In genomic region chr3:55056376-55056775, GRCm38 (mm10) we compare ENCODE assay signal across 27 mouse cellular contexts. TPM values are rescaled to one million over a fixed set of nuclear protein-coding genes. Genes with fewer than 3 reads are reported as not detected.
DNase-seq lines count a peak whose midpoint lies in the region; ATAC-seq lines count a peak whose summit lies in the region.
"Had no signal": no experiment of that assay in that cellular context is flagged by ENCODE, and none has a peak within 500 bp of the region (broad histone marks: within the 10 kb centered on the region; RNA-seq: fewer than 3 reads in every experiment).

No protein-coding gene starts in this region.

- no peak for ATAC-seq in embryonic facial prominence, embryonic 14.5 days (ENCODE audit: low read depth)
- ATAC-seq in limb, embryonic 11.5 days (ENCODE audit: insufficient number of reproducible peaks, low FRiP score, low TSS enrichment, low read depth) = no peak
- ATAC-seq: CD4-positive, CD25-positive, alpha-beta regulatory T cell, adult 4 months; forebrain, postnatal 0 days; inflammation-experienced regulatory T-cells, adult 6 months; intestine, postnatal 0 days had no signal

- H3K27me3 ChIP-seq in embryonic facial prominence, embryonic 14.5 days (replicated peaks; ENCODE audit: control insufficient read depth, insufficient read depth, low read length) = peaks cover 22% of the 10 kb centered on the region
- peaks cover 71% of the 10 kb centered on the region for H3K27me3 ChIP-seq in embryonic facial prominence, embryonic 10.5 days (replicated peaks; ENCODE audit: low read depth, poor library complexity, severe bottlenecking)
- peaks cover 20% of the 10 kb centered on the region for H3K27me3 ChIP-seq in limb, embryonic 11.5 days (ENCODE audit: control insufficient read depth, insufficient read depth, low read length)
- H3K27me3 ChIP-seq in limb, embryonic 10.5 days (ENCODE audit: low read depth, poor library complexity, severe bottlenecking) = peaks cover 65% of the 10 kb centered on the region

- WGBS in embryonic facial prominence, embryonic 14.5 days = 70% methylated on average over 8 of the region's 8 CpGs
- WGBS in embryonic facial prominence, embryonic 10.5 days = 62% methylated on average over 8 of the region's 8 CpGs
- 64% methylated on average over 8 of the region's 8 CpGs for WGBS in limb, embryonic 11.5 days
- WGBS in limb, embryonic 10.5 days = 59% methylated on average over 8 of the region's 8 CpGs

- H3K4me1 ChIP-seq in embryonic facial prominence, embryonic 14.5 days (ENCODE audit: control insufficient read depth, insufficient read depth, low read length) = peaks cover 12% of the 10 kb centered on the region; the same call in 1 of the 2 replicates
- H3K4me1 ChIP-seq in embryonic facial prominence, embryonic 10.5 days = peaks cover 18% of the 10 kb centered on the region
- H3K4me1 ChIP-seq in limb, embryonic 11.5 days (ENCODE audit: control insufficient read depth, insufficient read depth, low read length) = peaks cover 9% of the 10 kb centered on the region
- peaks cover 17% of the 10 kb centered on the region for H3K4me1 ChIP-seq in limb, embryonic 10.5 days

- H3K4me2 ChIP-seq in embryonic facial prominence, embryonic 14.5 days (ENCODE audit: low read depth, low read length) = no peak overlapping the region
- H3K4me2 ChIP-seq in limb, embryonic 11.5 days (ENCODE audit: low read depth, severe bottlenecking) = no peak overlapping the region

- peak; percentile 47 for DNase-seq in embryonic facial prominence, embryonic 14.5 days (ENCODE audit: low spot score)
- no peak for DNase-seq in embryonic facial prominence, embryonic 10.5 days (ENCODE audit: low spot score)
- DNase-seq in limb, embryonic 11.5 days (ENCODE audit: low spot score) = peak; percentile 20
- no peak for DNase-seq in limb, embryonic 10.5 days (ENCODE audit: low spot score)
- DNase-seq in urinary bladder, postnatal 14 days (ENCODE audit: low spot score) = peak; percentile 8
- DNase-seq in urinary bladder, adult 2 months (ENCODE audit: low spot score) = no peak
- DNase-seq in adrenal gland, postnatal 10 days = no peak
- DNase-seq: adrenal gland, adult 2 months; B cell, adult 2 months; cerebellum, adult 11 months; cerebellum, adult 8-10 months; cerebellum, postnatal 14 days; embryo, embryonic 11 days; forebrain, postnatal 0 days; gastrocnemius, adult 2 months; gastrocnemius, postnatal 25 days; heart, postnatal 4 days had no signal

- H3K27ac ChIP-seq in embryonic facial prominence, embryonic 14.5 days (replicated peaks; ENCODE audit: low read depth, low read length) = no peak overlapping the region
- no peak overlapping the region for H3K27ac ChIP-seq in embryonic facial prominence, embryonic 10.5 days (replicated peaks)
- no peak overlapping the region for H3K27ac ChIP-seq in limb, embryonic 11.5 days (replicated peaks; ENCODE audit: low read depth, low read length)
- H3K27ac ChIP-seq in limb, embryonic 10.5 days = no peak overlapping the region
- H3K27ac ChIP-seq: embryonic facial prominence, embryonic 12.5 days; forebrain, embryonic 13.5 days; gastrocnemius, adult 2 months; heart, embryonic 13.5 days; hindbrain, embryonic 14.5 days had no signal

- H3K9me3 ChIP-seq in embryonic facial prominence, embryonic 14.5 days (ENCODE audit: control insufficient read depth, low read length) = no peaks in the 10 kb centered on the region
- no peaks in the 10 kb centered on the region for H3K9me3 ChIP-seq in embryonic facial prominence, embryonic 10.5 days
- H3K9me3 ChIP-seq in limb, embryonic 11.5 days (ENCODE audit: control insufficient read depth, low read length) = no peaks in the 10 kb centered on the region
- H3K9me3 ChIP-seq in limb, embryonic 10.5 days (replicated peaks) = no peaks in the 10 kb centered on the region
- H3K9me3 ChIP-seq: embryonic facial prominence, embryonic 12.5 days; forebrain, embryonic 13.5 days; heart, embryonic 13.5 days had no signal

- H3K36me3 ChIP-seq in embryonic facial prominence, embryonic 14.5 days (ENCODE audit: control insufficient read depth, insufficient read depth, low read length) = no peaks in the 10 kb centered on the region
- H3K36me3 ChIP-seq in embryonic facial prominence, embryonic 10.5 days (replicated peaks) = no peaks in the 10 kb centered on the region
- no peaks in the 10 kb centered on the region for H3K36me3 ChIP-seq in limb, embryonic 11.5 days (ENCODE audit: control insufficient read depth, insufficient read depth, low read length)
- no peaks in the 10 kb centered on the region for H3K36me3 ChIP-seq in limb, embryonic 10.5 days
- H3K36me3 ChIP-seq: embryonic facial prominence, embryonic 12.5 days; heart, embryonic 13.5 days had no signal

- H3K4me3 ChIP-seq in embryonic facial prominence, embryonic 14.5 days (ENCODE audit: low read depth, low read length) = no peak overlapping the region
- no peak overlapping the region for H3K4me3 ChIP-seq in embryonic facial prominence, embryonic 10.5 days
- no peak overlapping the region for H3K4me3 ChIP-seq in limb, embryonic 11.5 days (ENCODE audit: low read depth, low read length)
- no peak overlapping the region for H3K4me3 ChIP-seq in limb, embryonic 10.5 days

- no peak overlapping the region for H3K9ac ChIP-seq in embryonic facial prominence, embryonic 14.5 days (ENCODE audit: low read depth, low read length)
- H3K9ac ChIP-seq in limb, embryonic 11.5 days (ENCODE audit: low read length) = no peak overlapping the region

RNA-seq across cellular contexts. Expression of gene Ccna1, which starts 1.1 kb away (rescaled TPM):
- 2.2 and 5.1 TPM in 2 replicates for polyA plus RNA-seq in embryonic facial prominence, embryonic 14.5 days (2014; fragmentation: Nextera tagmentation; extraction: Ambion mirVana)
- 1.4 and 1.9 TPM in 2 replicates for polyA plus RNA-seq in embryonic facial prominence, embryonic 10.5 days (2016; fragmentation: Nextera tagmentation; extraction: Ambion mirVana)
- 2.0 and 2.7 TPM in 2 replicates for polyA plus RNA-seq in limb, embryonic 11.5 days (2014; fragmentation: Nextera tagmentation; extraction: Ambion mirVana)
- 0.85 and 2.6 TPM in 2 replicates for polyA plus RNA-seq in limb, embryonic 10.5 days (2016; fragmentation: Nextera tagmentation; extraction: Ambion mirVana)
- 0.10 and 0.21 TPM in 2 replicates for polyA plus RNA-seq in urinary bladder, adult 2 months (2012; rRNA removed)
- total RNA-seq in adrenal gland, postnatal 10 days (2021) = under 1 TPM; 0.48 to 0.67 TPM
- total RNA-seq: common myeloid progenitor, adult 5-6 weeks; gastrocnemius, adult 2 months; gastrocnemius, postnatal 25 days; granulocyte monocyte progenitor cell, adult 5-6 weeks; MEL had no signal
- polyA plus RNA-seq: adrenal gland, adult 2 months; CD4-positive, CD25-positive, alpha-beta regulatory T cell, adult 4 months; inflammation-experienced regulatory T-cells, adult 6 months had no signal

RNA-seq across cellular contexts. Expression of gene Spg20, which starts 55.5 kb away (rescaled TPM):
- polyA plus RNA-seq in embryonic facial prominence, embryonic 14.5 days (2014; fragmentation: Nextera tagmentation; extraction: Ambion mirVana) = 67.3 and 78.3 TPM in 2 replicates
- polyA plus RNA-seq in embryonic facial prominence, embryonic 10.5 days (2016; fragmentation: Nextera tagmentation; extraction: Ambion mirVana) = 72.1 and 75.9 TPM in 2 replicates
- polyA plus RNA-seq in limb, embryonic 11.5 days (2014; fragmentation: Nextera tagmentation; extraction: Ambion mirVana) = 86.9 and 93.4 TPM in 2 replicates
- polyA plus RNA-seq in limb, embryonic 10.5 days (2016; fragmentation: Nextera tagmentation; extraction: Ambion mirVana) = 72.5 and 88.5 TPM in 2 replicates
- 14.3 and 17.9 TPM in 2 replicates for polyA plus RNA-seq in urinary bladder, adult 2 months (2012; rRNA removed)
- 10 to 100 TPM; 46.3 to 50.3 TPM for total RNA-seq in adrenal gland, postnatal 10 days (2021)

Comparison
In these comparisons a context has a peak if more than half of its experiments do, and no peak if none do; other contexts are left out.
1. DNase-seq: peak in embryonic facial prominence, embryonic 14.5 days (single experiment), limb, embryonic 11.5 days (single experiment) and urinary bladder, postnatal 14 days (single experiment); none in embryonic facial prominence, embryonic 10.5 days (single experiment), limb, embryonic 10.5 days (single experiment), urinary bladder, adult 2 months (single experiment) and adrenal gland, postnatal 10 days (single experiment).